23 mouse cellular contexts compared by ENCODE assay signal in the genomic region with DNA sequence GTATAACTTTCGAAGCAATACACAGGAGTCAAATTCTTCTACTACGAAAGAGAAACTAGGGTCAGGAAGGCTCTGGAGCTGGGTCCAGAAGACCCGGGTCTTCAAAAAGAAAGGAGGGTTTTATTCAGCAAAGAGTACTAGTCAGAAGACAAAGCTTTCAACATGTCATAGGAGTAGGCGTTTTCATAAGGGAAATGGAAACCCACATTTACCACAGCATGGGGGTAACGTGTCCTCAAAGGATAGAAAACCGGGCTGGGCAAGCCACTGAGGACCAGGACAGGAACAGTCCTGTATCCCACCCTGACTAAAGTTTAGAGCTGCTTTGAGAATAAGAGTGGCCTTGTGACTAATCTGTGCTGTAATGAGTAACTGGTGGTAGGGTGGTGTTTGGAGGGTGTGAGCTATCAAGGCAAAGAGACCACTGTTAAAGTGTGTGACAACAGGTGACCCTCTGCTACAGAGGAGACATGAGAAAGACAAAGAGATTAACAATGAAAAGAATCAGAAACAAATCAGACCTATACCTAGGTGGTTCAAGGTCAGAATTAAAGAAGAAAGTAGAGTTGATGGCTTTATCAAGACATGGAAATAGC. TPM values are rescaled to one million over a fixed set of nuclear protein-coding genes. Genes with fewer than 3 reads are reported as not detected.
DNase-seq lines count a peak whose midpoint lies in the region; ATAC-seq and TF ChIP-seq lines count a peak whose summit lies in the region.
"Had no signal": no experiment of that assay in that cellular context is flagged by ENCODE, and none has a peak within 500 bp of the region (broad histone marks: within the 10 kb centered on the region; RNA-seq: fewer than 3 reads in every experiment).

No protein-coding gene starts in this region.

- peak; percentile 61 for ATAC-seq in CD4-positive, CD25-positive, alpha-beta regulatory T cell, adult 4 months
- ATAC-seq in hematopoietic stem cell, adult 5-6 weeks (replicated peaks in 1 of 2; ENCODE audit: insufficient read depth in 1 of 2, low FRiP score in 2 of 2, low TSS enrichment in 1 of 2, low read depth in 1 of 2, poor library complexity in 2 of 2, severe bottlenecking in 2 of 2): peak; percentile 22 to 26; a peak in 2 of 4 replicates
- ATAC-seq in monocyte, adult 5-6 weeks (replicated peaks; ENCODE audit: insufficient number of reproducible peaks, low FRiP score, low TSS enrichment, poor library complexity, severe bottlenecking): peak; percentile 19; the same call in 1 of the 2 replicates
- ATAC-seq in midbrain, embryonic 15.5 days (replicated peaks): no peak
- ATAC-seq: Patski had no signal

- no peak for TF ChIP-seq CTCF in spleen, adult 2 months (IDR thresholded peaks at IDR 0.05; ENCODE audit: extremely low read depth, insufficient read depth, insufficient read length, insufficient replicate concordance)

- H3K36me3 ChIP-seq in spleen, adult 2 months (ENCODE audit: control insufficient read depth, insufficient read depth, low read length): no peaks in the 10 kb centered on the region
- no peaks in the 10 kb centered on the region for H3K36me3 ChIP-seq in midbrain, embryonic 15.5 days (replicated peaks)
- H3K36me3 ChIP-seq: hindbrain, embryonic 10.5 days had no signal

- peaks cover 10% of the 10 kb centered on the region; the same call in 1 of the 2 replicates for H3K4me1 ChIP-seq in spleen, adult 2 months (ENCODE audit: control insufficient read depth, insufficient read depth, insufficient read length)
- 0 out of 2 replicates have a peak, but pooled peaks cover 7% of the 10 kb centered on the region for H3K4me1 ChIP-seq in midbrain, embryonic 15.5 days
- H3K4me1 ChIP-seq: kidney, embryonic 15.5 days had no signal

- H3K27me3 ChIP-seq in spleen, adult 2 months (ENCODE audit: control insufficient read depth, insufficient read depth, low read length): no peaks in the 10 kb centered on the region
- no peaks in the 10 kb centered on the region for H3K27me3 ChIP-seq in midbrain, embryonic 15.5 days (replicated peaks)
- H3K27me3 ChIP-seq: kidney, embryonic 15.5 days; Patski had no signal

- H3K9me3 ChIP-seq in midbrain, embryonic 15.5 days: no peaks in the 10 kb centered on the region
- H3K9me3 ChIP-seq: hindbrain, embryonic 10.5 days; kidney, embryonic 15.5 days had no signal

- no peak for TF ChIP-seq POLR2A in spleen, adult 2 months (IDR thresholded peaks at IDR 0.05; ENCODE audit: low read depth, low read length)

- peak overlapping the region; percentile 68 for H3K27ac ChIP-seq in spleen, adult 2 months (ENCODE audit: insufficient read depth, low read length)
- no peak overlapping the region for H3K27ac ChIP-seq in midbrain, embryonic 15.5 days
- H3K27ac ChIP-seq: hindbrain, embryonic 10.5 days; kidney, embryonic 15.5 days had no signal

- 34% methylated on average over 6 of the region's 6 CpGs for WGBS in spleen, adult 2 months
- WGBS in midbrain, embryonic 15.5 days: 92% methylated on average over 6 of the region's 6 CpGs

- H3K9ac ChIP-seq in midbrain, embryonic 15.5 days: no peak overlapping the region
- H3K9ac ChIP-seq: kidney, embryonic 15.5 days had no signal

- DNase-seq in spleen, adult 2 months (ENCODE audit: low read depth in 1 of 2, low spot score in 2 of 2): peak in 1 of 2 experiments; percentile 37
- no peak for DNase-seq in spleen, postnatal 36 days (ENCODE audit: low spot score in 2 of 2)
- no peak for DNase-seq in frontal cortex, postnatal 10 days (ENCODE audit: low spot score in 2 of 2)
- DNase-seq in layer of hippocampus, adult 18-20 months (ENCODE audit: low spot score in 2 of 2): no peak
- DNase-seq: adrenal gland, postnatal 36 days; cerebellum, adult 18-20 months; cerebellum, postnatal 36 days; gastrocnemius, postnatal 14 days; kidney, postnatal 4 days; lung, adult 18-20 months; lung, postnatal 14 days; midbrain, embryonic 14.5 days; retina, postnatal 1 day had no signal

- H3K4me3 ChIP-seq in spleen, adult 2 months (ENCODE audit: extremely low read depth, insufficient read depth, insufficient read length): no peak overlapping the region
- no peak overlapping the region for H3K4me3 ChIP-seq in midbrain, embryonic 15.5 days
- H3K4me3 ChIP-seq: hindbrain, embryonic 10.5 days; kidney, embryonic 15.5 days had no signal

- H3K4me2 ChIP-seq in midbrain, embryonic 15.5 days: no peak overlapping the region
- H3K4me2 ChIP-seq: kidney, embryonic 15.5 days; liver, embryonic 11.5 days had no signal

RNA-seq across cellular contexts. Expression of a gene that starts 3.4 kb away (rescaled TPM):
- 3.5 and 4.0 TPM in 2 replicates for polyA plus RNA-seq in spleen, adult 2 months (2012; rRNA removed)
- 100 to 1,000 TPM in 1 of 2 experiments, 10 to 100 TPM in 1; 76.0 to 120 TPM for polyA plus RNA-seq in CD4-positive, CD25-positive, alpha-beta regulatory T cell, adult 4 months (2017; shearing (Covaris generic))
- 21.2 and 48.0 TPM in 2 replicates for total RNA-seq in hematopoietic stem cell, adult 5-6 weeks (2017)
- total RNA-seq in monocyte, adult 5-6 weeks (2017): 59.9 to 90.4 TPM (median 77.1 TPM) in 3 replicates
- polyA plus RNA-seq in midbrain, embryonic 15.5 days (2015; fragmentation: Nextera tagmentation; extraction: Ambion mirVana): 76.2 and 76.4 TPM in 2 replicates
- total RNA-seq in layer of hippocampus, adult 18-20 months (2021): 10 to 100 TPM; 64.5 to 70.3 TPM

RNA-seq across cellular contexts. Expression of a gene that starts 32.6 kb away (rescaled TPM):
- 35.3 and 49.6 TPM in 2 replicates for polyA plus RNA-seq in spleen, adult 2 months (2012; rRNA removed)
- polyA plus RNA-seq in CD4-positive, CD25-positive, alpha-beta regulatory T cell, adult 4 months (2017; shearing (Covaris generic)): 100 to 1,000 TPM in 1 of 2 experiments, 10 to 100 TPM in 1; 97.6 to 108 TPM
- 149 and 184 TPM in 2 replicates for total RNA-seq in hematopoietic stem cell, adult 5-6 weeks (2017)
- 346 to 503 TPM (median 357 TPM) in 3 replicates for total RNA-seq in monocyte, adult 5-6 weeks (2017)
- polyA plus RNA-seq in midbrain, embryonic 15.5 days (2015; fragmentation: Nextera tagmentation; extraction: Ambion mirVana): 0.40 and 0.59 TPM in 2 replicates
- total RNA-seq in layer of hippocampus, adult 18-20 months (2021): under 1 TPM; 0.51 to 0.54 TPM
- total RNA-seq: ES-E14 had no signal
- polyA plus RNA-seq: neural tube, embryonic 11.5 days; Patski had no signal

Comparison
In these comparisons a context has a peak if more than half of its experiments do, and no peak if none do; other contexts are left out.
1. RNA of a gene that starts 32.6 kb away (total RNA-seq): 346 to 503 TPM in monocyte, adult 5-6 weeks and 149 to 184 TPM in hematopoietic stem cell, adult 5-6 weeks; 0.51 to 0.54 TPM in layer of hippocampus, adult 18-20 months; every median in the first group is over 10 times any median in the second.